Mouse (Mus musculus) pancreas, adult 10 weeks (tissue): ENCODE measurements around the gene Dbx2. TPM values are rescaled to one million over a fixed set of nuclear protein-coding genes. Genes with fewer than 3 reads are reported as not detected.

Experiments
- polyA plus RNA-seq: library from polyadenylated mRNA; stranded (reverse); fragments of 350-450 nt; fragmentation: Illumina TruSeq; extraction: RNeasy Lipid Tissue Mini Kit (QIAGEN cat#74804); gene quantifications from one replicate; pipeline ENCODE4 v1.2.3, GENCODE M21; 2015; ENCODE audit warnings: low read depth, low replicate concordance; ENCODE audit not compliant: insufficient read depth

Dbx2 gene
- not detected for polyA plus RNA-seq

GRCm38 (mm10) chr15:95655860-95656259, at the start of gene Dbx2:
Dbx2 (minus strand) TSS chr15:95655960.

Other genes starting within 250 kb of the Dbx2 start
- gene Nell2, start 127.4 kb downstream of the Dbx2 start, polyA plus RNA-seq = not detected
- 13.5 TPM for gene Ano6, start 134.9 kb upstream of the Dbx2 start, polyA plus RNA-seq